Mouse (Mus musculus) right cerebral cortex, postnatal 36 days (tissue): ENCODE measurements at regions not wholly inside any gene's neighbourhood (a gene's known extent, or its start where the extent isn't known, plus 50 kb on each side); places are given as distances from the start of the nearest gene placed in this dataset.
"Not testable (repeated sequence)": the region's sequence is repeated elsewhere in the genome, so short reads cannot be mapped to it uniquely, and the experiment has no call there.

ENCODE experiments used
- DNase-seq, 2 experiments: peaks; one replicate each; pipeline ENCODE4 v3.0.0; 2022; ENCODE audit warnings: low spot score in 2 of 2, mixed read lengths in 1 of 2

DNA sequence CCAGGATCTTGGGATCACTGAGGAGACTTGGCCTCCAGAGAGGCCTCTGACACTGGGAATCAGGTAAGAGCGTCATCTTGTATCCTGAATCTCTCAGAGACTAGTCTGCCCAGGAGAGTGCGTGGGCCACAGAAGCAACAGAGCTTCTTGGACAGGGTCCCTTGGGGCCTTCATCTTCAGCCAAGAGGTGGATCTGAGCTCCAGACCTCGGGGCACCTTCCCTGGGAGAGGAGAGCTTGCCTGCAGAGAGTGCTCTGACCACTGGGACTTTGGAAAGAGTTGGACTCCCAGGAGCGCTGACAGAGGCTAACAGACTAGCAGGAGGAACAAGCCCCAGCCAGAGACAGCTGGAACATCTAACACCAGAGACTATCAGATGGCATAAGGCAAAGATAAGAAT lies 73.9 kb upstream of the Gm15319 start:
- DNase-seq = peak in 1 of 2 experiments; percentile 3

DNA sequence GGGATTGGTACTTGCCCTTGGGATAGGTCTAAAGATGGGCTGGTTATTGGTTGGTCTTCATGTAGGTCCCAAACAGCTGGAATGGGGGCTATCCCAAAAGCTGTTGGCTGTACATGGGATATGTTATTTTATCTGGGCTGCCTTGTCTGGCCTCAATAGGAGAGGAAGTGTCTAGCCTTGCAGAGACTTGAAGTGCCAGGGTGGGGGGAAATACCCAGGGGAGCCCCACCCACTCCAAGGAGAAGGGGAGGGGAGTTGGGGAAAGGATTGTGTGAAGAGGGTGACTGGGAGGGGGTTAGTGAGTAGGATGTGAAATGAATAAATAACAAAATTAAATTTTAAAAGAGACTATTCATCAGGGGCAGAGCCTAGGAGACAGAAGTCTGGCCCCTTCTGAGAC lies 70.2 kb upstream of the Gm15319 start:
- DNase-seq = not testable (repeated sequence)

GRCm38 (mm10) chr8:20429469-20429868 lies 66.5 kb upstream of the Gm15319 start:
- not testable (repeated sequence) for DNase-seq

DNA sequence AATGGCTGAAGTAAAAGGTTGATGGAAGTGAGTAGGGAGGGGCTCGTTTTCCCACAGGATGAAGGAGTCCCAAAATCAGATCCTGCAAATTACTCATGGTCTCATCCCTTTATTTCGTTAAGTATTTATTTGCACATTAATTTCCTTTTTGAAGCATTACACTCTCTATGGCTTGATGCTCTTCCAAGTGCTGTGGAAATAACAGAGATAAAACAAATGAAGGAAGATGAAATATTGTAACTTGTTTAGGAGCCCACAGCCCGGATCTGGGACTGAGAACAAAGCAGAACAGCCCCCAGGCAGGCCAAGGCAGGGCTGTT lies 61.9 kb upstream of the Gm15319 start:
- not testable (repeated sequence) for DNase-seq

DNA sequence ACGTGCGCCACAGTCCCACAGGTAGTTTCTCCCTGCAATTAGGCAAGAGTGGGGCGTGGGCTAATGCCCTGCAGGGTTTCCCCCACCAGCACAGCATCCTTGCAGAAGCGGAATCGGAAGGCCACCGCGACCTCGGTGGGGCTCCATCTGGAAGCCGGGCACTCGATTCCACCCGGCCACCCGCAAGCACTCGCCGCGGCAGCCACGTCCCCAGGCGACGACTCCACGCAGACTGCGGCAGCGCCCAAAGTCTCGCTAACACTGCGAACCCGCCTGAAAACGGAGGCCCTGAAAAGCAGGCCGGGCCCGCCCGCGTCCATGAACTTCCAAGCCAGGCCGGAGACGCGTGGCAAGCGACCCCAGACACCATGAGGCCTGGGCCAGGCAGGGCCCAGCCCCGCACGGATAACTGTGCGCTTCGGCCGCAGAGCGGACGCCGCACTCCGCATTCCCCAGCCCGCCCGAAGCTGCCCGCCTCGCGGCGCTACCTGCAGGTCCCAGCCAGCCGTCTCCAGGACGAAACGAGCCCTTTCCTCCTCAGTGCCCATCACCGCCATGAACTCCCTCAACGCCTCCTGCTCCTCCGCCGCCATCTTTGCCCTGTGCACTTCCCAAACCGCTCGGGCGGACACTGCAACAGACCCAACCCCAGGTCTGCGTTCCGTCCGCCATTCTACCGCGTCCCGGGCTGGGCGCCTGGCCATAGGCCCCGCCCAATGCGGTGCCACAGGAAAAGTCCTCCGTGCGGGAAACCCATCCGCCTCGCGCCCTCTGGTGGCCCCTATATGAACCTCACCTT lies 61.3 kb upstream of the Gm15319 start:
- peak; percentile 99 to 100 for DNase-seq

- not testable (repeated sequence) for DNase-seq
These were observed 57.8 kb upstream of the Gm15319 start for GRCm38 (mm10) chr8:20420807-20421206.
